Mouse (Mus musculus) stomach, embryonic 16.5 days (tissue): Measurements from ENCODE around the gene Trim47. TPM values are rescaled to one million over a fixed set of nuclear protein-coding genes. Genes with fewer than 3 reads are reported as not detected.
A peak's percentile ranks its signal among the peaks of the same experiment; 100 is the strongest.

Experiments
- ATAC-seq: fragments of 200-750 bp; cut with Nextera tagmentation; 2 replicates; pipeline ENCODE4 v1.8.0; 2017; ENCODE audit warnings: moderate number of reproducible peaks, moderate TSS enrichment; ENCODE audit not compliant: insufficient read depth, low FRiP score
- H3K27ac ChIP-seq: fragments of 300-500 bp; sonication (generic); 2 replicates; pipeline ENCODE4 v1.5.1; 2014; ENCODE audit warnings: low read length
- H3K27me3 ChIP-seq: fragments of 300-500 bp; sonication (generic); 2 replicates; pipeline ENCODE4 v1.6.1; 2014; ENCODE audit warnings: low read length, control low read depth, mixed read lengths; ENCODE audit not compliant: control insufficient read depth, insufficient read depth
- H3K36me3 ChIP-seq: fragments of 300-500 bp; sonication (generic); 2 replicates; pipeline ENCODE4 v1.6.1; 2014; ENCODE audit warnings: low read length; ENCODE audit not compliant: control insufficient read depth, insufficient read depth
- H3K4me1 ChIP-seq: fragments of 300-500 bp; sonication (generic); 2 replicates; pipeline ENCODE4 v1.6.1; 2014; ENCODE audit warnings: low read length, control low read depth, mixed read lengths; ENCODE audit not compliant: control insufficient read depth, insufficient read depth
- H3K4me2 ChIP-seq: fragments of 300-500 bp; sonication (generic); 2 replicates; pipeline ENCODE4 v1.6.1; 2014; ENCODE audit warnings: low read depth, low read length, mixed read lengths
- H3K4me3 ChIP-seq: fragments of 300-500 bp; sonication (generic); replicated peaks from 2 replicates; pipeline ENCODE4 v1.5.1; 2014; ENCODE audit warnings: mild to moderate bottlenecking, low read length
- H3K9ac ChIP-seq: fragments of 300-500 bp; sonication (generic); 2 replicates; pipeline ENCODE4 v1.6.1; 2014; ENCODE audit warnings: low read length
- H3K9me3 ChIP-seq: fragments of 300-500 bp; sonication (generic); replicated peaks from 2 replicates; pipeline ENCODE4 v1.6.1; 2016; ENCODE audit warnings: low read length, control low read depth; ENCODE audit not compliant: control insufficient read depth
- WGBS: fragments of 180-500 bp; shearing (Covaris S2); extraction: QIAGEN DNeasy Blood & Tissue Kit; methylation state at CpG from one replicate; pipeline ENCODE4 v1.1.7; 2014; 5-methylcytosine and 5-hydroxymethylcytosine counted together
- polyA plus RNA-seq: library from polyadenylated mRNA; unstranded; fragments of >200 nt; fragmentation: Nextera tagmentation; extraction: Ambion mirVana; gene quantifications from 2 replicates; pipeline ENCODE4 v1.2.1, GENCODE M21; 2015

Trim47 gene
- polyA plus RNA-seq, 1 experiment from 2014 or later = 22.7 TPM

DNA sequence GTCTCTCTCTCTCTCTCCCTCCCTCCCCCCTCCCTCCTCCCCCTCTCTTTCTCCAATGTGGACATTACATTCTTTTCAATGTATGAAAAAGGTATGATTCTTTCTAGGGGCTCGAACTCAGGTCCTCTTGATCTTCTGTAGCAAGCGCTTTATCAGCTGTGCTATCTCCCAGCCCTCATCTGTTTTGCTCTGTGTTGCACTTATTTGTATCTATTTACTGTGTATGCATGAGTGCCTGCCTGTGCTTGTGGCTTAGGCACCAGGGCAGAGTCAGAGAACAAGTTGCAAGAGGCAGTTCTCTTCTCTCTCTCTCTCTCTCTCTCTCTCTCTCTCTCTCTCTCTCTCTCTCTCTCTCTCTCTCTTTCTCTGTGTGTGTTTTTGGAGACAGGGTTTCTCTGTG lies 21.9 kb downstream of the Trim47 start:
- H3K4me2 ChIP-seq = no peak overlapping the region
- H3K27me3 ChIP-seq = peaks cover 18% of the 10 kb centered on the region
- no peak overlapping the region for H3K4me3 ChIP-seq
- peaks cover 77% of the 10 kb centered on the region for H3K4me1 ChIP-seq
- H3K9me3 ChIP-seq = no peaks in the 10 kb centered on the region
- peak overlapping the region; percentile 95; the same call in 1 of the 2 replicates for H3K27ac ChIP-seq
- H3K9ac ChIP-seq = no peak overlapping the region
- 0 out of 2 replicates have a peak, but pooled peaks cover 5% of the 10 kb centered on the region for H3K36me3 ChIP-seq
- no peak for ATAC-seq
- 88% methylated on average over 2 of the region's 2 CpGs for WGBS

DNA sequence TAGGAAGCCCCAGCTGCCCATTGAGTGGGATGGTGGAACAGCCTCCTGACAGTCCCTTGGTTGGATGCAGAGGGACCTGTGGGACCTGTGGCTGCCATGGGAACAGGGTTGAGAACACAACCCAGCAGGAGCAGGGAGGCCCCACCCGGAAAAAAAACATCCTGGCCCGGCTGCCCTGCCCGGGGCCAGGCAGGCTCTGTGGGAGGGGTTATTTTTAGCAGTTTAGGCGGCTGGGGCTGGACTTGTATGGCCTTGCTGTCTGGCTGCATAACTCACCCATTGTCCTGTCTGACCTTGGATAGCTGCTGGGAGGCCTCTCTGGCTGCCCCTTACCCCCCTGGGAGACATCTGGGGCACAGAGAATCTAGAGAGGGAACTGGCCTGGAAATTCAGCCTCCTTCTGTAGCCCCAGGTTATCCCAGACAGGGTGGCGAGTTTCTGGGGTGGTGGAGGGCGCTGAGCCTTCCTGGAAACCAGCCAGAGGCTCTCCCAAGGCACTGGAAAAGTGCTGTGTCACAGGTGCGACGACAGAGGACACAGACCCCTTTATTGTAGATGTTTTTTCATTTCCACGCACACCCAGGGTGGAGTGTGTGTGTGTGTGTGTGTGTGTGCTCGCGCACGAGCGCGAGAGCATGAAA lies 22.9 kb downstream of the Trim47 start:
- H3K4me3 ChIP-seq = no peak overlapping the region
- peak overlapping the region; percentile 95 for H3K27ac ChIP-seq
- peaks cover 15% of the 10 kb centered on the region for H3K27me3 ChIP-seq
- 30% methylated on average over 14 of the region's 14 CpGs for WGBS
- H3K9ac ChIP-seq = peak overlapping the region; percentile 51
- peaks cover 82% of the 10 kb centered on the region for H3K4me1 ChIP-seq
- H3K4me2 ChIP-seq = peak overlapping the region; percentile 27; the same call in 1 of the 2 replicates
- ATAC-seq = peak; percentile 79
- 0 out of 2 replicates have a peak, but pooled peaks cover 5% of the 10 kb centered on the region for H3K36me3 ChIP-seq
- no peaks in the 10 kb centered on the region for H3K9me3 ChIP-seq

DNA sequence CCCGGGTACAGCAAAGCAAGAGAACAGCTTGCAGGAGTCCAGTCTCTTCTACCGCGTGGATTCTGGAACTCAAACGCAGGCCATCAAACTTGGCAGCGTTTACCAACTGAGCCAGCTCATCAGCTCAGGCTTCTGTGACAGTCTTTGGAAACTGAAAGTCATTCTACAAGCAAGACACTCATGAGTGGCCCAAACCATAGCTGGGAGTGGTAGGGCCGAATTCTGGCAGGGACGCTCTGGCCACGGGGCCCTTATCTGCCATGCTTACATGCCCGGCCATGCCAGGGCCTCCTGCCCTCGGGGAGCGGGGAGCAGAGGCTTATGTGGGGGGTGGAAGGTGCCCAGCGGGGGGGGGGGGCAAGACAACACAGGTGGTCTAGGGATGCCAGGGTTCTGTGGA lies 23.4 kb downstream of the Trim47 start:
- no peak overlapping the region for H3K4me2 ChIP-seq
- no peak for ATAC-seq
- H3K4me3 ChIP-seq = no peak overlapping the region
- peaks cover 13% of the 10 kb centered on the region for H3K27me3 ChIP-seq
- 55% methylated on average over 12 of the region's 12 CpGs for WGBS
- peaks cover 87% of the 10 kb centered on the region for H3K4me1 ChIP-seq
- no peaks in the 10 kb centered on the region for H3K9me3 ChIP-seq
- H3K9ac ChIP-seq = peak overlapping the region; percentile 29; the same call in 1 of the 2 replicates
- H3K27ac ChIP-seq = peak overlapping the region; percentile 95
- H3K36me3 ChIP-seq = 0 out of 2 replicates have a peak, but pooled peaks cover 5% of the 10 kb centered on the region

DNA sequence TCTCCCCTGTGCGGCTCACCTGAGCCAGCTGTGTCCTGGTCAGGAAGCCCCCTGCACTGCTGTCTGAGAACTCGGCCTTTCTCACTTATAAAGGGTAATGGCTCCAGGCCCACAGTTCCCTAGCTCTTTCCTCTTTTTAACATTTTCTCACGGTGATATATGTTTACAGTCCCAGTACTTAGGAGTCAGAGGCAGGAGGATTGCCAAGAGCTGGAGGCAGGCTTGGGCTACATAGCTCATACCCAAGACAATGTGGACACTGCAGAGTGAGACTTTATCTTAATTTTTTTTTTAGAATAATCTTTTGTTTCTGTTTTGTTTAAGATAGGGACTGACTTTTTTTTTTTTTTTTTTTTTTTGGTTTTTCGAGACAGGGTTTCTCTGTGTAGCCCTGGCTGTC lies 24.5 kb downstream of the Trim47 start:
- H3K36me3 ChIP-seq = 0 out of 2 replicates have a peak, but pooled peaks cover 5% of the 10 kb centered on the region
- H3K27ac ChIP-seq = peak overlapping the region; percentile 97
- H3K9me3 ChIP-seq = no peaks in the 10 kb centered on the region
- WGBS = 37% methylated on average over 3 of the region's 4 CpGs
- peaks cover 77% of the 10 kb centered on the region for H3K4me1 ChIP-seq
- H3K9ac ChIP-seq = peak overlapping the region; percentile 61
- H3K4me2 ChIP-seq = peak overlapping the region; percentile 10; the same call in 1 of the 2 replicates
- ATAC-seq = no peak
- no peak overlapping the region for H3K4me3 ChIP-seq
- peaks cover 3% of the 10 kb centered on the region; the same call in 1 of the 2 replicates for H3K27me3 ChIP-seq

DNA sequence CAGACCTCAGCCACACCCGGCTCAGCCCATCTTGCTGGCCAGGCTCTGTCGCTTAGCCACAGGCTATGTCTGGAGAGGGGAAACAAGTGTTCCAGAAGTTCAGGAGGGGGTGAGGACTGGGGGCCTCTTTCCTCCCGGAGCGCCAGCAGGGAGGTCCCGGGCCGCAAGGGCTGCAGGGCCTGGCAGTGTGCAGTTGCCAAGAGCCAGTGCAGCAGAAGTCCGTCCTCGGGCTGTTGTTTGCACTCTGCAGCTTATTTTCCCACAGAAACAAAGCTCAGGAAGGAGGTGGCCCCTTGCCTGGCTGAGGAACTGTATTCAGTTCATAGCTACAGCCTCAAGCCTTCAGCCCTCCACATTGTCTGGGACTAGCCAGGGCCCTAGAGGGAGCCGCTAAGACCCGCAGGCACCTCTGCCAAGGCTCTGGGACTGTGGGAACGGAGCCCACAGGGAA lies 25.1 kb downstream of the Trim47 start:
- peak; percentile 41 for ATAC-seq
- peak overlapping the region; percentile 10; the same call in 1 of the 2 replicates for H3K4me2 ChIP-seq
- H3K4me3 ChIP-seq = no peak overlapping the region
- WGBS = 10% methylated on average over 11 of the region's 11 CpGs
- H3K27me3 ChIP-seq = no peaks in the 10 kb centered on the region
- 0 out of 2 replicates have a peak, but pooled peaks cover 5% of the 10 kb centered on the region for H3K36me3 ChIP-seq
- H3K9ac ChIP-seq = peak overlapping the region; percentile 61
- peak overlapping the region; percentile 97 for H3K27ac ChIP-seq
- H3K4me1 ChIP-seq = peaks cover 72% of the 10 kb centered on the region
- H3K9me3 ChIP-seq = no peaks in the 10 kb centered on the region

DNA sequence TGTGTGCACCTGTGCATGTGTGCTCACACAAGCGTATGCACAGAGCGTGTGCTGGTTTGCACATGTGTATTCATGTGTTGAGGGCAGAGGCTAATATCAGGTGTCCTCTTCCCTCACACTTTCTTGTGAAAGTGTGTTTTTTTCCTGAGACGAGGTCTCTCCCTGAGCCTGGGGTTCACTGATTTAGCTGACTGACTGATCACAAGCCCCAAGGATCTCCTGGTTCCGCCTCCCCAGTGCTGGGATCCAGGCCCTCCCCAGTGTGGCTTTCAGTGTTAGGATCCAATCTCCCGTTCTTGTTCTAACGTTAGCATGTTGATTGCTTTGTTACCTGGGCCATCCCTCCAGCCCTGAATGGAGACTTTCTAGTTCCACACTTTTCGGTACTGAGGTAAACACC lies 26.2 kb downstream of the Trim47 start:
- H3K4me1 ChIP-seq = peaks cover 61% of the 10 kb centered on the region
- WGBS = 70% methylated on average over 7 of the region's 7 CpGs
- no peak overlapping the region for H3K4me3 ChIP-seq
- peak overlapping the region; percentile 6; the same call in 1 of the 2 replicates for H3K9ac ChIP-seq
- no peak for ATAC-seq
- H3K27ac ChIP-seq = peak overlapping the region; percentile 97
- H3K36me3 ChIP-seq = 0 out of 2 replicates have a peak, but pooled peaks cover 3% of the 10 kb centered on the region
- no peaks in the 10 kb centered on the region for H3K27me3 ChIP-seq
- H3K4me2 ChIP-seq = no peak overlapping the region
- no peaks in the 10 kb centered on the region for H3K9me3 ChIP-seq

DNA sequence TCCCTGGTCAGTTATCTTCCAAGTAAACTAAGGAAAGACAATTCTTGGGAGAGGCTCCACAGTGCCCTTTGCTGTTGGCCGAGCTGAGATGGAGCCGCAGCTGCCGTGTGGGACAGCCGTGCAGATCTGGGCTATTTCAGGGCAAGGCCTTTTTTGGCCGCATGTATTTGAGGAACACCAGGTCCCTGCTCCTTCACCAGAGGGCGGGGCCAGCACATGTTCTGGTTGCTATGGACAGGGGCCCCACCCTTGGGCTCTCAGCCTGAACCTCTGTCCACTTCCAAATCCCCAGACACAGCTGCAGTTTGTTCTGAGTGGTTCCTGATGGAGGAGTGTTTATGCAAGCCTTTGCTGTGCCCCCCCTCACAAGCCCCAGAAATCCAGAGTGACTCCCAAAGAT lies 26.6 kb downstream of the Trim47 start:
- ATAC-seq = peak; percentile 62
- H3K27ac ChIP-seq = peak overlapping the region; percentile 97

DNA sequence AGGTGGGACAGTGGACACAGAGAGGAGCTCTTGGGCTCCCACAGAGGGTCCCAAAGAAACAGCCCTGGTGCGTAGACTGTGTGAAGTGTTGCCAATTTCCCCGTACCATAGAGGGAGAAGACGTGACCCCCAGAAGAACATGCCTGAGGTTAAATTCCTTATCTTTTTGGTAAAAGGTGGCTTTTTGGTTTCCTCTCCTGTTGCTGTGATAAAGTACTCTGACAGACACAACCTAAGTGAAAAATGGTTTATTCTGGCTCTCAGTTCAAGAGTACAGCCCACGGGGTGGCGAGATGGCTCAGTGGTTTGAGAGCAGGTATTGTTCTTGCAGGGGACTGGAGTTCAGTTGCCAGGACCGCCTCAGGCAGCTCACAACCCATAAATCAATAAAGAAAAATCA lies 27.5 kb downstream of the Trim47 start:
- H3K4me3 ChIP-seq = no peak overlapping the region
- no peak overlapping the region; the same call in 1 of the 2 replicates for H3K9ac ChIP-seq
- H3K9me3 ChIP-seq = no peaks in the 10 kb centered on the region
- no peaks in the 10 kb centered on the region for H3K36me3 ChIP-seq
- ATAC-seq = no peak
- H3K4me2 ChIP-seq = no peak overlapping the region
- H3K27ac ChIP-seq = peak overlapping the region; percentile 97
- H3K27me3 ChIP-seq = no peaks in the 10 kb centered on the region
- WGBS = 73% methylated on average over 6 of the region's 6 CpGs
- peaks cover 57% of the 10 kb centered on the region for H3K4me1 ChIP-seq

More for the DNA sequence above, 26.6 kb downstream of the Trim47 start:
- no peaks in the 10 kb centered on the region for H3K27me3 ChIP-seq
- peak overlapping the region; percentile 6; the same call in 1 of the 2 replicates for H3K9ac ChIP-seq
- 22% methylated on average over 6 of the region's 6 CpGs for WGBS
- H3K36me3 ChIP-seq = no peaks in the 10 kb centered on the region
- peak overlapping the region; percentile 17; the same call in 1 of the 2 replicates for H3K4me2 ChIP-seq
- H3K4me3 ChIP-seq = no peak overlapping the region
- H3K9me3 ChIP-seq = no peaks in the 10 kb centered on the region
- peaks cover 59% of the 10 kb centered on the region for H3K4me1 ChIP-seq

DNA sequence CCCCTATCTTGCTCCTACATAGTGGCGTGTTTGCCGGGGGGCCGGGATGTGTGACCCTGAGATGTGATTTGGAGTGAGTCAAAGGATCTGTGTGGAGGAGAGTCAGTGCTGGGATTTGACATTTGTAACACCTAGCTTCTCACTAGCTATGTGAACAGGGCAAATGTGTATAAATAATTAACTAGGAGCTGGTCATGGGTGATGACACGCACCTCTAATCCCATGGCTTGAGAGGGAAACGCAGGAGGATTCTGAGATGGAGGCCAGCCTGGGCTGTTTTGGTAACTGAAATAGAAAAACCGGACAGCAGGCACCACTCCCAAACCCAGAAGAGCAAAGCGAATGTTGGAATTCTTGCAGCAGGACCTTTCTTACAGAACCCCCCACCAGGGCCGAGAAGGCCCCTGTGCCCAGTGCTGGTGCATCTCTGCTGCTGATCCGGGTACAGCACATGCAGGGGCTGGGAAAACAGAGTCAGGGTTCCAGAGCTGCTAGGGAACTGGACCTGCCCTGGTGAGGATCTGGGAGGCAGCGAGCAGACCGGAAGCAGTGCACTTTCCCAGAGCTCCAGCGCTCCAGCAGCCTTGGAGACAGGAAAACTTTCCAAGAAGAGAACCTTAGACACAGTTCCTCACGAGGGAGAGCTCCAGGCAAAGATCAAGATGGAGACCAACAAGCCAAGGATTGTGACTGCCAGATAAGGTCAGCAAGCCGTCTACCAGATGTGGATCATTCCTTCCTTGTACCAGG lies 28.1 kb downstream of the Trim47 start:
- Histone ChIP-seq H3K4me2 (no peak overlapping the region), H3K9me3 (no peaks in the 10 kb centered on the region), H3K4me3 (no peak overlapping the region), H3K27ac (peak overlapping the region; percentile 97), H3K4me1 (peaks cover 51% of the 10 kb centered on the region), H3K36me3 (no peaks in the 10 kb centered on the region), H3K27me3 (no peaks in the 10 kb centered on the region), H3K9ac (peak overlapping the region; percentile 55)
- ATAC-seq = no peak
- 60% methylated on average over 14 of the region's 14 CpGs for WGBS
